ENCODE assay signal across 20 mouse cellular contexts in genomic region chr13:102902123-102902522, GRCm38 (mm10).
DNase-seq lines count a peak whose midpoint lies in the region; TF ChIP-seq lines count a peak whose summit lies in the region.
"Had no signal": no experiment of that assay in that cellular context is flagged by ENCODE, and none has a peak within 500 bp of the region (broad histone marks: within the 10 kb centered on the region; RNA-seq: fewer than 3 reads in every experiment).

No protein-coding gene starts in this region.

- H3K9me3 ChIP-seq in CH12.LX (replicated peaks; ENCODE audit: low read length), result no peaks in the 10 kb centered on the region
- H3K9me3 ChIP-seq: embryonic facial prominence, embryonic 10.5 days; embryonic facial prominence, embryonic 12.5 days; forebrain, embryonic 13.5 days; forebrain, embryonic 15.5 days had no signal

- dilution Hi-C loops in CH12.LX (cut with MboI; ENCODE audit: extremely low pct_ligation_motif_present, extremely low pct_unique_long_range_greater_than_20kb, low sequenced_read_pairs), result no loop called here

- H3K27ac ChIP-seq in gastrocnemius, adult 2 months, result peak overlapping the region; percentile 41
- no peak overlapping the region; the same call in 1 of the 2 replicates for H3K27ac ChIP-seq in heart, adult 2 months
- no peak overlapping the region for H3K27ac ChIP-seq in CH12.LX (ENCODE audit: insufficient read depth, low read depth)
- H3K27ac ChIP-seq: embryonic facial prominence, embryonic 10.5 days; embryonic facial prominence, embryonic 12.5 days; forebrain, embryonic 13.5 days; forebrain, embryonic 15.5 days had no signal

- intact Hi-C loops in gastrocnemius, adult 2 months (cut with DNase I), result no loop called here
- intact Hi-C loops in heart, adult 2 months (cut with DNase I), result no loop called here
- intact Hi-C loops in heart, postnatal 14 days (cut with DNase I), result no loop called here

- no peak overlapping the region for H3ac ChIP-seq in myocyte (ENCODE audit: control insufficient read depth, insufficient read length)

- peak overlapping the region; percentile 32; the same call in 1 of the 2 replicates for H3K4me3 ChIP-seq in gastrocnemius, adult 2 months
- no peak overlapping the region for H3K4me3 ChIP-seq in heart, adult 2 months
- no peak overlapping the region for H3K4me3 ChIP-seq in CH12.LX (replicated peaks in 1 of 3; ENCODE audit: low read depth in 2 of 3, low read length in 2 of 3, poor library complexity in 1 of 3)
- no peak overlapping the region for H3K4me3 ChIP-seq in myocyte
- H3K4me3 ChIP-seq: embryonic facial prominence, embryonic 10.5 days; embryonic facial prominence, embryonic 12.5 days; forebrain, embryonic 13.5 days; forebrain, embryonic 15.5 days had no signal

- H3K4me1 ChIP-seq in heart, adult 2 months (ENCODE audit: control insufficient read depth, insufficient read depth, low read length), result peaks cover 31% of the 10 kb centered on the region
- peaks cover 24 to 65% of the 10 kb centered on the region in 2 experiments for H3K4me1 ChIP-seq in CH12.LX (ENCODE audit: control insufficient read depth in 1 of 2, insufficient read depth in 2 of 2)

- DNase-seq in gastrocnemius, adult 2 months, result no peak
- no peak for DNase-seq in gastrocnemius, postnatal 10 days
- DNase-seq in heart, adult 2 months, result no peak
- no peak for DNase-seq in heart, postnatal 14 days
- no peak for DNase-seq in CH12.LX (ENCODE audit: extremely low read depth)
- no peak for DNase-seq in frontal cortex, postnatal 36 days (ENCODE audit: low spot score in 2 of 2)
- DNase-seq: adrenal gland, adult 2 months; adrenal gland, postnatal 10 days; adrenal gland, postnatal 25 days; B cell, adult 2 months; cerebellum, adult 11-12 months; cerebellum, adult 2 months; cerebellum, adult 9-10 months; cerebellum, postnatal 10 days; cerebellum, postnatal 25 days had no signal

- TF ChIP-seq CTCF in gastrocnemius, adult 2 months (IDR thresholded peaks at IDR 0.05), result no peak
- TF ChIP-seq CTCF in heart, adult 2 months (IDR thresholded peaks at IDR 0.05), result no peak
- TF ChIP-seq CTCF in CH12.LX (conservative IDR thresholded peaks at IDR 0.05 in 1 of 2, IDR thresholded peaks at IDR 0.05 in 1 of 2; ENCODE audit: low read depth in 2 of 2, low read length in 2 of 2), result no peak

- WGBS in heart, adult 2 months, result 67% methylated on average over 7 of the region's 7 CpGs

- H3K36me3 ChIP-seq in heart, adult 2 months (ENCODE audit: control insufficient read depth, insufficient read depth, low read length), result peaks cover 3% of the 10 kb centered on the region; the same call in 1 of the 2 replicates
- H3K36me3 ChIP-seq in CH12.LX (replicated peaks in 1 of 2; ENCODE audit: control insufficient read depth in 1 of 2, insufficient read depth in 1 of 2, low read length in 1 of 2) (peaks cover 0 to 2% of the 10 kb centered on the region in 2 experiments), myocyte (ENCODE audit: control insufficient read depth, insufficient read depth) (no peaks in the 10 kb centered on the region)
- H3K36me3 ChIP-seq: embryonic facial prominence, embryonic 10.5 days; embryonic facial prominence, embryonic 12.5 days; forebrain, embryonic 15.5 days had no signal

- no peaks in the 10 kb centered on the region for H3K27me3 ChIP-seq in heart, adult 2 months (ENCODE audit: control insufficient read depth, insufficient read depth, low read length)
- no peaks in the 10 kb centered on the region for H3K27me3 ChIP-seq in CH12.LX (replicated peaks)
- no peaks in the 10 kb centered on the region for H3K27me3 ChIP-seq in myocyte (ENCODE audit: control insufficient read depth, insufficient read depth, insufficient read length)
- H3K27me3 ChIP-seq: embryonic facial prominence, embryonic 12.5 days; forebrain, embryonic 13.5 days; forebrain, embryonic 15.5 days had no signal

- 0 out of 2 replicates have a peak, but pooled peaks have one; percentile 8 for TF ChIP-seq EP300 in heart, adult 2 months (IDR thresholded peaks at IDR 0.05; ENCODE audit: insufficient read depth, low read depth, low read length)
- no peak for TF ChIP-seq EP300 in CH12.LX (IDR thresholded peaks at IDR 0.05; ENCODE audit: low read length)

- in situ Hi-C loops in CH12.LX (cut with MboI; ENCODE audit: low pct_ligation_motif_present, low pct_unique_long_range_greater_than_20kb, low sequenced_read_pairs), result loop anchor here (10.0 kb wide), 2 partner anchors 57 to 207 kb away; partner anchors contain the start of gene Cd180

- TF ChIP-seq POLR2A in heart, adult 2 months (IDR thresholded peaks at IDR 0.05; ENCODE audit: insufficient read depth, low read depth, low read length), result no peak
- TF ChIP-seq POLR2A in CH12.LX (IDR thresholded peaks at IDR 0.05; ENCODE audit: low read depth, low read length), result no peak
- no peak for TF ChIP-seq POLR2A in myocyte (IDR thresholded peaks at IDR 0.05; ENCODE audit: insufficient read length, low read depth)

- H3K9ac ChIP-seq in heart, adult 2 months (ENCODE audit: low read depth, low read length), result no peak overlapping the region
- H3K9ac ChIP-seq in CH12.LX (ENCODE audit: insufficient read depth, low read depth), result 0 out of 2 replicates have a peak overlapping the region, but pooled peaks have one; percentile 10
- H3K9ac ChIP-seq: embryonic facial prominence, embryonic 12.5 days; forebrain, embryonic 13.5 days; forebrain, embryonic 15.5 days had no signal

- H3K4me2 ChIP-seq in CH12.LX (ENCODE audit: insufficient read depth, low read depth, poor library complexity, severe bottlenecking) (peak overlapping the region; percentile 40; the same call in 1 of the 2 replicates), myocyte (ENCODE audit: low read depth) (peak overlapping the region; percentile 33)
- H3K4me2 ChIP-seq: embryonic facial prominence, embryonic 12.5 days; forebrain, embryonic 13.5 days; forebrain, embryonic 15.5 days had no signal

- TF ChIP-seq RAD21 in CH12.LX (IDR thresholded peaks at IDR 0.05; ENCODE audit: low read depth, low read length), result no peak

- H3K79me2 ChIP-seq in heart, adult 2 months (replicated peaks; ENCODE audit: control insufficient read depth, insufficient read depth, low read length), result peaks cover 2% of the 10 kb centered on the region
- H3K79me2 ChIP-seq in CH12.LX (replicated peaks; ENCODE audit: control insufficient read depth, extremely low read depth, insufficient read depth, poor library complexity, severe bottlenecking) (peaks cover 53% of the 10 kb centered on the region), myocyte (ENCODE audit: control insufficient read depth, insufficient read depth) (peaks cover 76% of the 10 kb centered on the region)

TF ChIP-seq in CH12.LX, 34 proteins besides CTCF, POLR2A, EP300 and RAD21:
- TF ChIP-seq RCOR1 (conservative IDR thresholded peaks at IDR 0.05; ENCODE audit: low read depth, low read length) (no peak), TBP (conservative IDR thresholded peaks at IDR 0.05; ENCODE audit: low read depth, low read length) (no peak), MAZ (IDR thresholded peaks at IDR 0.05; ENCODE audit: low read depth, low read length) (no peak), CHD2 (IDR thresholded peaks at IDR 0.05; ENCODE audit: low read length) (no peak), MEF2A (IDR thresholded peaks at IDR 0.05; ENCODE audit: borderline replicate concordance, low read depth, low read length) (no peak), BHLHE40 (IDR thresholded peaks at IDR 0.05; ENCODE audit: low read depth, low read length) (peak; percentile 54), CHD1 (IDR thresholded peaks at IDR 0.05; ENCODE audit: low read depth, low read length) (no peak), MAX (IDR thresholded peaks at IDR 0.05; ENCODE audit: low read length) (no peak), KAT2A (IDR thresholded peaks at IDR 0.05; ENCODE audit: insufficient replicate concordance, low read length) (no peak), SIN3A (IDR thresholded peaks at IDR 0.05; ENCODE audit: low read length) (no peak), E2F4 (IDR thresholded peaks at IDR 0.05; ENCODE audit: insufficient replicate concordance, low read depth, low read length) (no peak), USF1 (IDR thresholded peaks at IDR 0.05; ENCODE audit: low read depth, low read length) (peak; percentile 66), UBTF (IDR thresholded peaks at IDR 0.05; ENCODE audit: low read depth, low read length) (no peak), SMC3 (IDR thresholded peaks at IDR 0.05; ENCODE audit: low read depth, low read length) (no peak)

TF ChIP-seq in myocyte, 11 proteins besides CTCF, POLR2A, EP300 and RAD21:
- TF ChIP-seq TCF12 (IDR thresholded peaks at IDR 0.05; ENCODE audit: insufficient read depth, poor library complexity, severe bottlenecking) (no peak), CEBPB (IDR thresholded peaks at IDR 0.05; ENCODE audit: insufficient read depth, poor library complexity, severe bottlenecking) (no peak), SRF (IDR thresholded peaks at IDR 0.05; ENCODE audit: control insufficient read depth, insufficient read length, low read depth) (no peak), POLR2AphosphoS2 (IDR thresholded peaks at IDR 0.05; ENCODE audit: insufficient read length, low read depth) (no peak), MYOD1 (IDR thresholded peaks at IDR 0.05; ENCODE audit: control insufficient read depth in 1 of 3, insufficient read length in 2 of 3, low read depth in 2 of 3) (no peak), USF1 (IDR thresholded peaks at IDR 0.05; ENCODE audit: low read depth) (no peak), MAX (IDR thresholded peaks at IDR 0.05; ENCODE audit: low read depth) (no peak)
